Mouse (Mus musculus) olfactory bulb, adult 2 months (tissue): ENCODE measurements around the gene Ube4b.

Experiments used
- CTCF ChIP-seq: fragments of 200-500 bp; IDR thresholded peaks from 2 replicates; pipeline ENCODE4 v1.5.1; 2012; ENCODE audit warnings: low read depth, mild to moderate bottlenecking, low read length, moderate library complexity; ENCODE audit not compliant: insufficient read depth
- POLR2A ChIP-seq: fragments of 200-500 bp; IDR thresholded peaks from 2 replicates; pipeline ENCODE4 v1.6.1; 2012; ENCODE audit warnings: mild to moderate bottlenecking, low read depth, low read length, moderate library complexity; ENCODE audit not compliant: insufficient read depth

GRCm38 (mm10) chr4:149376034-149376433, 50.5 kb downstream of the Ube4b start:
- TF ChIP-seq POLR2A (no peak), CTCF (no peak)
